Mouse (Mus musculus) gastrocnemius, postnatal 14 days (tissue): ENCODE data around the gene Adssl1. TPM values are rescaled to one million over a fixed set of nuclear protein-coding genes. Genes with fewer than 3 reads are reported as not detected.

Source experiments
- DNase-seq: peaks from one replicate; pipeline ENCODE4 v3.0.0; 2021; ENCODE audit warnings: mixed read lengths
- intact Hi-C: fragments of 180-260 bp; cut with DNase I; formaldehyde crosslinking; loops from one replicate; pipeline ENCODE4 v1.15.1; 2025; ENCODE audit warnings: low total_unique reads
- total RNA-seq, 2 experiments: library from RNA; stranded (reverse); gene quantifications; 2 replicates each; pipeline ENCODE4 v1.2.3; 2021

Gene Adssl1
- total RNA-seq, 2 experiments from 2014 or later: 462 to 471 TPM

GRCm38 (mm10) chr12:112591240-112591639 is 28.6 kb upstream of the Adssl1 start:
- intact Hi-C loops: no loop called here
- no peak for DNase-seq

GRCm38 (mm10) chr12:112591730-112592129 is 28.1 kb upstream of the Adssl1 start:
- intact Hi-C loops: no loop called here
- no peak for DNase-seq

- DNase-seq: peak; percentile 60
- intact Hi-C loops: no loop called here
Measured at GRCm38 (mm10) chr12:112592985-112593734, 26.7 kb upstream of the Adssl1 start.

DNA sequence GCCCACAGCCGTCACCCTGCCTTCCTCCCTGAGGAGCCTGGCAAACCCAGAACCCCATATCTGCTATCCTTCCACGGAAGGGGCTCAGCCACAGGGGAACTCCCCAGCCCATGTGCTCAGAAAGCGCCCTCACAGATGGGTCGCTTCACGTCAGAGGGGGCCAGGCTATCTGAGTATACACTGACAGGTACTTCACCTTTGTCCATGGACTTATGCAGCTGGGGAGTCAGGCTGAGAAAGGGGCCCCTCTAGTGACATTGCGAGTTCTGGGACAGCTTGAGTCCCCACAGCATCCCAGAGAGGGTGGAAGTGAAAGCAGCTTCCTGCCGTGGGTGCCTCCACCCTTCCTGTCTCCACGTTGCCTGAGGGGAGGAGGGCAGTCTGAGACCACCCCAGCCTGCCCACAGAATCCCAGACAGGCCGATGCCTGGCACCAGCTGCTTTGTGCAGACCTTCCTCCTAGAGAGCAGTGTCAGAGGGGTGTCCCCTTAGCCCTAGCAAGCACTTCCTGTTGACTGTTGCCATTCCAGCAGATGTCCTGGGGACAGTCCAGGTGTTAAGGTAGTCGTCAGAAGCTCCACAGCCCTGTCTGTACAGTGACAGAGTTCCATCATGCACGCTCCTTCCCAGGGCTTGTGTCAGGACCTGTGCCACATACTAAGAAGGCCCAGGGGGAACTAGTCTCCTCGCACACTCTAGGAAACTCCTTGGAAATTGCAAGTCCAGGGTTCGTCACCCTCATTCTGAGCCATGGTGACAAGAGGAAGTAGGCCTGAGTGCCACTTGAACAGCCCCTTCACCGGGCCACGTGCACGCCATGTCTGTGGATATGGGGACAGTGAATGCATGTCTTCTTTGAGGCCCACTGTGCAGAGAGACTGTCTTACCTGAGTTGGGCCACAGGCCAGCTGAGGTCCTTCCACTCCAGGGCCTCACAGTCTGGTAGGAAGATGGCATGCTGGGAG is 25.6 kb upstream of the Adssl1 start:
- DNase-seq: no peak
- intact Hi-C loops: no loop called here

DNA sequence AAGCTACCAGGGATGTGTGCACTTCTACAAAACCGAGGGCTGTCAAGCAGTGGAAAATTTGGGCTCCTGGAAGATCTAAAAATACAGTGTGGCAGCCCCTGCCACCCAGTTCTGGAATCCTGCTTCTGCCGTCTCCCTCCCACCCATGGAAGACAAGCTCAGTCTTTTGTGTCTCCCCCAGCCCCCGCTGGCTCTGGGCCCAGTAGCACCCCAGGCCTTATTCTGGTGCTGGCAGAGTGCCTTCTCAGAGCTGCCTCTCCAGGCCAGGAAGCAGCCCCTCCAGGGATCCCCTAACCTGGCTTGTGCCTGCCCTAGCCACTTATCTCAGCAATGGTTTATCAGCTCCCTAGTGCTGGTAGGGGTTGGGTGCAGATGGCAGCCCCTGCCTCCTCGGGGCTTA is 24.9 kb upstream of the Adssl1 start:
- intact Hi-C loops: no loop called here
- no peak for DNase-seq

GRCm38 (mm10) chr12:112595626-112596025 is 24.2 kb upstream of the Adssl1 start:
- DNase-seq: peak; percentile 76
- intact Hi-C loops: no loop called here

DNA sequence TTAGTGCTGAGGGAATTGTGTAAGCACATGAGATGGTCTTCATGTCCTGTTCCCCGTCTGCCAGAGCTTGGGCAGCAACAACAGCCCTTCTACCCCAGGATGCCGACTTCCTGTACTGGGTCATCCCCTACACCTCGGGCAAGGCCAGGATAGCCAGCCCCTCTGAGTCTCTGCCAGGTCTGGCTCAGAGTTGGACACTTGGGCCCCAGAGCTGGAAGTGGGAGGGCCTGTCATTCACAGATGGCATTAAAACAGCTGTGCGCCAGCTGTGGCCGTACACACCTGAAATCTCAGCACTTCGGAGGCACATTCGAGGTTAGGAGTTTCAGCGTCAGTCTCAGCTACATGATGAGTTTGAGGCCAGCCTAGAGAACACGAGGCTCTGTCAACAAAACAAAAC is 23.4 kb upstream of the Adssl1 start:
- peak; percentile 43 for DNase-seq
- intact Hi-C loops: no loop called here

DNA sequence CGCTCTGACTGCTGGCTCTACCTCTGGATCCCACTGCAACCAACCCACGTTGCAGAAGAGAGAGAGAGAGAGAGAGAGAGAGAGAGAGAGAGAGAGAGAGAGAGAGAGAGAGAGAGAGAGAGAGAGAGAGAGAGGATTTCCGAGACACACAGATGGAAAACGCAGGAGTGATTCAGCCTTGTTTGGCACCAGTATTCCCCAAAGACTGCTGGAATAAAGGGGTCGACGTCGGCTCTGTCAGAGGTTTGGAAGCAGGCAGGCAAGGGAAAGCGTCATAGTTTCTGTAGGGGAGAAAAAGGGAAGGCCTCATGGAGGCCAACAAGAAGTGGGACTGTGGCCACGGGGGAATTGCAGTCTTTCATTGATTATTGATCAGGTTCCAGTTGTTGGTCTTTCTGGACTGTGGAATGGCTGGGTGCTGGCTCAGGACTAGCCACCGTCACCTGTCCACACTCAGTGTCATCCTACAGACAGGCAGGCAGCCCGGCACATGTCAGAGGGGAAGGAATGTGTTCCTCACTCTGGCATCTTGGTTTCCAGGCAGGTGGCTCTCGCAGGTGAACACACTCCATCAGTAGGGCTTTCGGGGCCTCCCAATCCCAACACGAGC is 22.8 kb upstream of the Adssl1 start:
- no peak for DNase-seq
- intact Hi-C loops: no loop called here

DNA sequence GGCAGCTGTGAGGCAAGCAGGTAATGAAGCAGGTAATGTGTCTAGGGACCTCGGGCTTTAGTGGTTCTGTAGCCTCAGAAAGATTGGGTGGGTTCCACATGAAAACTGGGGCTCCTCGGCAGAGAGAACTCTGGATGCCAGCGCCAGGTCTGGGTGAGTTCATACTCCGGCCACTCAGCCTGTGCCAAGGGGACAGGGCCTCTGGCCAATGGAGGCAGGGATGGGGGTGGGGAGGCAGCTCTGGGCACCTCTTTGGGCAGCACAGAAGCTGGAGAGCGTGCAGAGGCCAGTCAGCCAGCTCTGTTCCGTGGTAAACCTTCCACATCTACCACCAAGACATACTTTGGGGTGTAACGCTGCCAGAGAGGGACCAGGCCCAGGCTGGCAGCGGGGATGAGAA is 22.2 kb upstream of the Adssl1 start:
- intact Hi-C loops: no loop called here

GRCm38 (mm10) chr12:112599198-112599597 is 20.6 kb upstream of the Adssl1 start:
- no peak for DNase-seq
- intact Hi-C loops: no loop called here

More for the DNA sequence above, 22.2 kb upstream of the Adssl1 start:
- DNase-seq: peak; percentile 72

DNA sequence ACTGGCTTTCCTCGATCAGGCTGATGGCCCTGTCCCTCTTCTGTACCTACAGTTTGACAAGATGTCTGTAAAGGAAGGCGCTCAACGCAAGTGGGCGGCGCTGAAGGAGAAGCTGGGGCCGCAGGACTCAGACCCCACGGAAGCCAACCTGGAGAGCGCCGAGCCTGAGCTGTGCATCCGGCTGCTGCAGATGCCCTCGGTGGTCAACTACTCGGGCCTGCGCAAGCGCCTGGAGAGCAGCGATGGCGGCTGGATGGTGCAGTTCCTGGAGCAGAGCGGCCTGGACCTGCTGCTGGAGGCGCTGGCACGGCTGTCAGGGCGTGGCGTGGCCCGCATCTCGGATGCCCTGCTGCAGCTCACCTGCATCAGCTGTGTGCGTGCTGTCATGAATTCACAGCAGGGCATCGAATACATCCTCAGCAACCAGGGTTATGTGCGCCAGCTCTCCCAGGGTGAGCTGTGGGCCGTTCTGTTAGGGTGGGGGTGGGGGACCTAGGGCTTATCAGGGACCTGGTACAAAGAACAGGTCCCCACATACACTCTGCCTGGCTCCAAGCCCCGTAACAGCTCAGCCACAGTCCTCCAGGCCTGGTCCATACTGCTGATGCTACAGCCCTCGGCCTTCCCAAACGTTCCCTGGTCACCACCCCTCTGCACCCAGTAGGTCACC is 19.8 kb upstream of the Adssl1 start:
- intact Hi-C loops: no loop called here
- no peak for DNase-seq

- intact Hi-C loops: no loop called here
- DNase-seq: no peak
Measured at GRCm38 (mm10) chr12:112604022-112604421, 15.8 kb upstream of the Adssl1 start.

- DNase-seq: peak; percentile 78
- intact Hi-C loops: no loop called here
Measured at GRCm38 (mm10) chr12:112604709-112605649, 14.9 kb upstream of the Adssl1 start.

DNA sequence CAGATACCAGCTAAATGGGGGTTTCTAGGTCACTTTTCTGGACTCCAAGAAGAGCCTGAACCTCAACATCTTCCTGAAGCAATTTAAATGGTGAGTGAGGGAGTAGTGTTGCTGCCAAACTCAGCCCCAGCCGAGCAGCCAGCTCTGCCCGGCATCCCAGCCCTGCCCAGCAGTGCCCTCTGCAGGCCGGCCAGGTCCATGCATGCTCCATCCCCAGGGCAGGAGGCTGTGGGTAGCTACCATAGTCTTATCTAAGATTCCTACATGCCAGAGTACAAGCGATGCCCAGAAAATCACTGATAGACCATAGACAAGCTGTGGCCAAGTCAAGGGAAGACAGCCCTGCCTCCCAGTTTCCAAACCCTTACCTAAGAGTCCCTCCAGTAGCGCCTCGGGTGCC is 14.1 kb upstream of the Adssl1 start:
- intact Hi-C loops: no loop called here
- peak; percentile 82 for DNase-seq

DNA sequence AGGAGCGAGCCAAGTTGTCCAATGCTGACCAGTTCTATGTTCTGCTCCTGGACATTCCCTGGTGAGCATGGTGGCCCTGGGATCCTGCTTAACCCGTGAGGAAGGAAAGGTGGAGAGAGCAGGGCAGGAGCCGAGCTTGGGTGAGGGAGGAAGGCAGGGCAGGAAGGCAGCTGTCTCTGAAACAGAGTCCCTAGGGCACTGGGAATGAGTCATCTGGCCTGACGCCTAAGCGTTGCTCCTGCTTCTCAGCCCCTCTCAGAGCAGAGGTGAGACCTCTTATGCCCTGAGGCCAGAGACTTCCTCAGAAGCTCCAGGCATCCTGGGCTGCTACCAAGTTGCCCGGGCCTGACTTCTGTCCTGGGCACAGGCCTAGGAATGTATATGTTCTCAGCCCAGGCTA is 12.8 kb upstream of the Adssl1 start:
- intact Hi-C loops: no loop called here
- DNase-seq: peak; percentile 41

GRCm38 (mm10) chr12:112609031-112609430 is 10.8 kb upstream of the Adssl1 start:
- no peak for DNase-seq
- intact Hi-C loops: no loop called here

- intact Hi-C loops: no loop called here
- DNase-seq: no peak
Measured at GRCm38 (mm10) chr12:112616668-112617067, 3.2 kb upstream of the Adssl1 start.

GRCm38 (mm10) chr12:112617184-112617583 is 2.7 kb upstream of the Adssl1 start:
- intact Hi-C loops: no loop called here
- no peak for DNase-seq
